Mouse (Mus musculus) WW6 (cell line): ENCODE data around the gene Cib1.

Experiments
- DNase-seq: peaks from one replicate; pipeline ENCODE4 v3.0.0-alpha.2; 2013; ENCODE audit warnings: low read depth, low spot score

Cib1 gene

GRCm38 (mm10) chr7:80184968-80185367 lies 47.6 kb downstream of the Cib1 start:
- DNase-seq = no peak

GRCm38 (mm10) chr7:80184551-80184950 lies 48.1 kb downstream of the Cib1 start:
- no peak for DNase-seq

DNA sequence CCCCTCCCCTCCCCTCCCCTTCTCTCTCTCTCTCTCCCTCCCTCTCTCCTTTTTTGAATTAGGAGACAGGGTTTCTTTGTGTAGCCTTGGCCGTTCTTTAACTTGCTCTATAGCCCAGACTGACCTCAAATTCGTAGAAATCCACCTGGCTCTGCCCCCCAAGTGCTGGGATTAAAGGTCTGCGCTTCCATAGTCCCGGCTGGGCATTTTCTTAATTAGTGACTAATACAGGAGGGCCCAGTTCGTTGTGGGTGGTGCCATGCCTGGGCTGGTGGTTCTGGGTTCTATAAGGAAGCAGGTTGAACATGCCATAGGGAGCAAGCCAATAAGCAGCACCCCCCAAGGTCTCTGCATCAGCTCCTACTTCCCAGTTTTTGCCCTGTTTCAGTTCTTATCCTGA lies 48.6 kb downstream of the Cib1 start:
- DNase-seq = no peak

- no peak for DNase-seq
These were observed 49.1 kb downstream of the Cib1 start for GRCm38 (mm10) chr7:80183466-80183865.

DNA sequence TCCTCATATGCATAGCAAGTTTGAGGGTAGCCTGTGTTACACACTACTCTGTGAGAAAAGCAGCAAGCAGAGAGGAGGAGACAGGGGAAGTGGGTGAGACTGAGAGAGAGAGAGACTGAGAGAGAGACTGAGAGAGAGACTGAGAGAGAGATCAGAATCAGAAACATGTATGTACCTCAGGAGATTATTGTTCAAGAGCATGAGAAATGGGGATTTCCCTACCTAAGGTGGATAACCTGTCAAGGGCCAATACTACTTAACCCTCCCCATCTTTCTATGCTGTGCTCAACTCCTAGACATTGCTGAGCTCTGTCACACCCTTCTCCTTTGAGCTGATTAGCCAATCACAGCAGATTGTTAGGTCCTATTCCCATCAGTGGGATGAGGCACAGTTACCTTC lies 50.5 kb downstream of the Cib1 start:
- DNase-seq = no peak

DNA sequence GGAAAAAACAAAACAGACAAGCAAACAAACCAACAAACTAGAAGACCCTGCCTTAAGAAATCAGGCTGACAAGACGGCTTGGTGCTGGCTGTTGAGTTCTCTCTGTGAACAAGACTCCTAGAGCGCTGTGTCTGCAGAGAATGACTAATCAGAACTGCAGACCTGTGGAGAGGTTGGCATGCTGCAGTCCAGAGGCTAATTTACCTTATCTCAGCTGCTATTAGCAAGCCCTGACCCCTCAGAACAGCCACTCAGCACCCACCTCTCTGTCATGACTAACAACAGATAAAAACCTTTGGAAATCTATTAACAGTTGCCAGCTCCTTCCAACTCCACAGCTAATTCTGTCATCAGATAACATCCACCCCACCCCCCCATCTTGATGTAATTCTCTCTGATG lies 51.5 kb downstream of the Cib1 start:
- no peak for DNase-seq

DNA sequence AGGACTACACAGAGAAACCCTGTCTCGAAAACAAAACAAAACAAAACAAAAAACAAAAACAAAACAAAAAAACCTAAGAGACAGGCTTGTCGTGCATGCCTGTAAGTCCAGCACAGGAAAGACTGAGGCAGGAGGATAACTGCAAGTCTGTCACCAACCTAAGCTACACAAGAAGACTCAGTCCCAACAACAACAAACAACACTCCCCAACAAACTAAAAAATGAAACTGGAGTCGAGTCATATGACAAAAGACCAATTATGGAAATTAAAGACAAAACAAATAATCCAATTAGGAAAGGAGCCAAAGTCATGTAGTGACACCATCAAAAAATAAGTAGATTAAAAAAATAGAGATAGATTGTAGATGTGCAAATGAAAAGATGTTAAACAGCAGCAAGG lies 52.4 kb downstream of the Cib1 start:
- DNase-seq = no peak

DNA sequence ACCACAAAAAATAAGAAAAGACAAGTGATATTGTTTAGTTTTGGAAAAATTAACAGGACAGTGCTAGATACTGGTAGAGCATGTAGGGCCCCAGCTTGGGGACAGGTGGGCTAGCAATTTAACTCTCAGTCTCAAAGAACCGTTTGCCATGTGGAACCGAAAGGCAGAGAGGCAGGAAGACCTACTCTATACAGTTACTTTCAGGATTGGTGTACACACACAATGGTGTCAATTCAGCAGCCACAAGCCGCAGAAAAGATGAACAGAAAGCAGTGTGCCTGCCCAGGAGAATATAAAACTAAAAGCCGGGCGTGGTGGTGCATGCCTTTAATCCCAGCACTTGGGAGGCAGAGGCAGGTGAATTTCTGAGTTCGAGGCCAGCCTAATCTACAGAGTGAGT lies 52.8 kb downstream of the Cib1 start:
- no peak for DNase-seq

- no peak for DNase-seq
These were observed 53.3 kb downstream of the Cib1 start for GRCm38 (mm10) chr7:80179327-80179726.

- no peak for DNase-seq
These were observed 54.4 kb downstream of the Cib1 start for GRCm38 (mm10) chr7:80178037-80178729.

DNA sequence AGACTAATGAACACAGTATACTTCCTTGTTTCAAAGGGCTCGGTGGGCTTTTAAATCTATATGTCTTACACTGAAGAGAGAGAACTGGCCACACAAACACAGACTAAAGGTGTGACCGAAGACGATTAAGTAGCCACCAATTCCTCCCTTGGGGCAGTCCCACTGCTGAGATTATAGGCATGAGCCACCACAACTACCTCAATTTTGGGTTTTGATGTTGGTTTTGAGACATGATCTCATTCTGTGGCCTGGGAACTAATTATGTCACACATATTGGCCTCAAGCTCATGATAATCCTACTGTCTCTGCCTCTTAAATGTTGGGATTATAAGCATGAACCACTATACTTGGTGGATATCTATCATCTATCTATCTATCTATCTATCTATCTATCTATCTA lies 55.2 kb downstream of the Cib1 start:
- no peak for DNase-seq
